In genomic region chr11:97805662-97806612, GRCm38 (mm10) we compare ENCODE assay signal across 9 mouse cellular contexts. TPM values are rescaled to one million over a fixed set of nuclear protein-coding genes. Genes with fewer than 3 reads are reported as not detected.
DNase-seq lines count a peak whose midpoint lies in the region; ATAC-seq lines count a peak whose summit lies in the region.
"Had no signal": no experiment of that assay in that cellular context is flagged by ENCODE, and none has a peak within 500 bp of the region (broad histone marks: within the 10 kb centered on the region; RNA-seq: fewer than 3 reads in every experiment).

No protein-coding gene starts in this region.

- 53% methylated on average over 15 of the region's 15 CpGs for WGBS in hindbrain, embryonic 11.5 days
- WGBS in liver, embryonic 13.5 days (ENCODE audit: insufficient replicate concordance) = 57% methylated on average over 15 of the region's 15 CpGs

- no peaks in the 10 kb centered on the region for H3K9me3 ChIP-seq in hindbrain, embryonic 11.5 days (ENCODE audit: control insufficient read depth, low read length)
- no peaks in the 10 kb centered on the region for H3K9me3 ChIP-seq in liver, embryonic 13.5 days (replicated peaks)

- H3K27me3 ChIP-seq in hindbrain, embryonic 11.5 days (ENCODE audit: control insufficient read depth, insufficient read depth, low read length) = no peaks in the 10 kb centered on the region
- H3K27me3 ChIP-seq in liver, embryonic 13.5 days = no peaks in the 10 kb centered on the region
- H3K27me3 ChIP-seq: CH12.LX had no signal

- no peak overlapping the region for H3K4me2 ChIP-seq in hindbrain, embryonic 11.5 days (replicated peaks; ENCODE audit: low read depth, low read length)
- peak overlapping the region; percentile 14; the same call in 1 of the 2 replicates for H3K4me2 ChIP-seq in liver, embryonic 13.5 days

- intact Hi-C loops in left cerebral cortex, postnatal 14 days (cut with DNase I) = no loop called here

- H3K27ac ChIP-seq in hindbrain, embryonic 11.5 days (ENCODE audit: low read depth, low read length) = peak overlapping the region; percentile 52
- peak overlapping the region; percentile 70 for H3K27ac ChIP-seq in liver, embryonic 13.5 days

- ATAC-seq in cerebellum, adult (ENCODE audit: insufficient number of reproducible peaks, low FRiP score, low TSS enrichment) = no peak
- peak; percentile 39; the same call in 1 of the 2 replicates for ATAC-seq in hindbrain, embryonic 11.5 days (ENCODE audit: low FRiP score)
- ATAC-seq in liver, embryonic 13.5 days (ENCODE audit: low read depth) = no peak

- H3K4me1 ChIP-seq in hindbrain, embryonic 11.5 days (replicated peaks; ENCODE audit: control insufficient read depth, insufficient read depth, low read length) = peaks cover 33% of the 10 kb centered on the region
- peaks cover 88% of the 10 kb centered on the region for H3K4me1 ChIP-seq in liver, embryonic 13.5 days (replicated peaks)

- no peak overlapping the region for H3K4me3 ChIP-seq in hindbrain, embryonic 11.5 days (ENCODE audit: low read depth, low read length)
- H3K4me3 ChIP-seq in liver, embryonic 13.5 days (replicated peaks) = no peak overlapping the region

- DNase-seq in cerebellum, postnatal 10 days = peak; percentile 63 to 65
- DNase-seq in cerebellum, postnatal 25 days = peak; percentile 35 to 58
- DNase-seq in hindbrain, embryonic 11.5 days (ENCODE audit: low spot score) = peak; percentile 59
- DNase-seq in liver, embryonic 13.5 days = no peak
- DNase-seq in right cerebral cortex, adult 18-20 months = no peak
- no peak for DNase-seq in left cerebral cortex, postnatal 14 days (ENCODE audit: low spot score in 2 of 2)
- no peak for DNase-seq in ovary, postnatal 14 days (ENCODE audit: low spot score)

- H3K9ac ChIP-seq in hindbrain, embryonic 11.5 days (ENCODE audit: low read depth, low read length) = 0 out of 2 replicates have a peak overlapping the region, but pooled peaks have one; percentile 16
- no peak overlapping the region for H3K9ac ChIP-seq in liver, embryonic 13.5 days

- 0 out of 2 replicates have a peak, but pooled peaks cover 5% of the 10 kb centered on the region for H3K36me3 ChIP-seq in hindbrain, embryonic 11.5 days (ENCODE audit: control insufficient read depth, insufficient read depth, low read length)
- H3K36me3 ChIP-seq in liver, embryonic 13.5 days = peaks cover 18% of the 10 kb centered on the region

RNA-seq across cellular contexts. Expression of gene Lasp1, which starts 7.1 kb away (rescaled TPM):
- polyA plus RNA-seq in hindbrain, embryonic 11.5 days (2014; fragmentation: Nextera tagmentation; extraction: Ambion mirVana) = 45.8 and 61.1 TPM in 2 replicates
- 27.5 and 31.2 TPM in 2 replicates for polyA plus RNA-seq in liver, embryonic 13.5 days (2015; fragmentation: Nextera tagmentation; extraction: Ambion mirVana)
- 100 to 1,000 TPM; 189 to 204 TPM for total RNA-seq in left cerebral cortex, postnatal 14 days (2021)

RNA-seq across cellular contexts. Expression of gene Rpl23, which starts 23.7 kb away (rescaled TPM):
- 437 and 458 TPM in 2 replicates for polyA plus RNA-seq in hindbrain, embryonic 11.5 days (2014; fragmentation: Nextera tagmentation; extraction: Ambion mirVana)
- 436 and 468 TPM in 2 replicates for polyA plus RNA-seq in liver, embryonic 13.5 days (2015; fragmentation: Nextera tagmentation; extraction: Ambion mirVana)
- total RNA-seq in left cerebral cortex, postnatal 14 days (2021) = 100 to 1,000 TPM; 342 to 343 TPM

RNA-seq across cellular contexts. Expression of gene 1700001P01Rik, which starts 30.2 kb away (rescaled TPM):
- 0.39 and 0.60 TPM in 2 replicates for polyA plus RNA-seq in hindbrain, embryonic 11.5 days (2014; fragmentation: Nextera tagmentation; extraction: Ambion mirVana)
- 0.19 and 0.22 TPM in 2 replicates for polyA plus RNA-seq in liver, embryonic 13.5 days (2015; fragmentation: Nextera tagmentation; extraction: Ambion mirVana)
- 1 to 10 TPM in 1 of 2 experiments, not detected in 1; 1.0 TPM for total RNA-seq in left cerebral cortex, postnatal 14 days (2021)

RNA-seq across cellular contexts. Expression of gene B230217C12Rik, which starts 34.6 kb away (rescaled TPM):
- polyA plus RNA-seq in hindbrain, embryonic 11.5 days (2014; fragmentation: Nextera tagmentation; extraction: Ambion mirVana) = 15.1 TPM in 2 replicates
- polyA plus RNA-seq in liver, embryonic 13.5 days (2015; fragmentation: Nextera tagmentation; extraction: Ambion mirVana) = 0.85 and 1.3 TPM in 2 replicates
- 10 to 100 TPM; 48.5 to 52.8 TPM for total RNA-seq in left cerebral cortex, postnatal 14 days (2021)

RNA-seq across cellular contexts. Expression of gene Cwc25, which starts 39.6 kb away (rescaled TPM):
- 13.1 and 17.0 TPM in 2 replicates for polyA plus RNA-seq in hindbrain, embryonic 11.5 days (2014; fragmentation: Nextera tagmentation; extraction: Ambion mirVana)
- polyA plus RNA-seq in liver, embryonic 13.5 days (2015; fragmentation: Nextera tagmentation; extraction: Ambion mirVana) = 7.0 and 7.7 TPM in 2 replicates
- 10 to 100 TPM; 20.3 to 21.3 TPM for total RNA-seq in left cerebral cortex, postnatal 14 days (2021)

Comparison
In these comparisons a context has a peak if more than half of its experiments do, and no peak if none do; other contexts are left out.
1. DNase-seq: peak in cerebellum, postnatal 10 days (2 of 2), cerebellum, postnatal 25 days (2 of 2) and hindbrain, embryonic 11.5 days (single experiment); none in liver, embryonic 13.5 days (single experiment), right cerebral cortex, adult 18-20 months (single experiment), left cerebral cortex, postnatal 14 days (0 of 2) and ovary, postnatal 14 days (single experiment).